Mouse (Mus musculus) fat pad, adult 2 months (tissue): ENCODE measurements around the gene Rbm4b.
"Not testable (repeated sequence)": the region's sequence is repeated elsewhere in the genome, so short reads cannot be mapped to it uniquely, and the experiment has no call there.

Experiments used
- DNase-seq: peaks from one replicate; pipeline ENCODE4 v3.0.0-alpha.2; 2011; ENCODE audit warnings: low read depth, low spot score; ENCODE audit errors: extremely low read depth

Rbm4b gene

DNA sequence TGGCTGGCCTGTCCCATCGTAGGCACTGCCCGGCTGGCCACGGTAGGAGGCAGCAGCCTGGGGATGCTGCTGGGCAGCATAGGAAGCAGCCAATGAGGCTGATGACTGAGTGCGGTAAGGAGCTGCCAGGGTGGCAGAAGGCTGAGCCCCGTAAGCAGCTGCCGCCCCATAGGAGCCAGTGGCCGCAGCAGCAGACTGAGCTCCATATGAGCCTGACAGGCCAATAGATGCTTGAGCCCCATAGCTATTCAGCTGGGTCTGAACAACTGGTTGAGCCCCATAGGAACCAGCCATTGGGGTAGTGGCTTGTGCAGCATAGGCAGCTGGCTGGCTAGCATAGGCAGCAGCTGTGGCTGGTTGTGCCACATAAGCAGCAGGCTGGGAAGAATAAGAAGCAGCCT, 46.4 kb downstream of the Rbm4b start:
- no peak for DNase-seq

DNA sequence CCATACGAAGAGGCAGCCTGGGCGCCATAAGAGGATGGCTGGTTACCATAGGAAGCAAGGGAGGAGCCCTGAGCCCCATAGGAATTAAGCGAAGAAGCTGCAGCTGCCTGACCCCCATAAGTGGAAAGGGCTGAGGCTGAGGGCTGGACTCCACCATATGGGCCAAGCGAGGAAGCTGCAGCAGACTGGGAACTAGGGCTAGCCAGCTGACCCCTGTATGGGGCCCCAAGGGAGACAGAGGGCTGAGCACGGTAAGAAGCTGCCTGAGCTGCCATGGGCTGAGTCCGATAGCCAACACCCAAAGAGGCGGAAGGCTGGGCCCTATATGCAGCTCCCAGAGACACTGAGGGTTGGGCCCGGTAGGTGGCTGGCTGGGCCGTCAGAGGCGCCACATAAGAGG, 47.0 kb downstream of the Rbm4b start:
- no peak for DNase-seq

DNA sequence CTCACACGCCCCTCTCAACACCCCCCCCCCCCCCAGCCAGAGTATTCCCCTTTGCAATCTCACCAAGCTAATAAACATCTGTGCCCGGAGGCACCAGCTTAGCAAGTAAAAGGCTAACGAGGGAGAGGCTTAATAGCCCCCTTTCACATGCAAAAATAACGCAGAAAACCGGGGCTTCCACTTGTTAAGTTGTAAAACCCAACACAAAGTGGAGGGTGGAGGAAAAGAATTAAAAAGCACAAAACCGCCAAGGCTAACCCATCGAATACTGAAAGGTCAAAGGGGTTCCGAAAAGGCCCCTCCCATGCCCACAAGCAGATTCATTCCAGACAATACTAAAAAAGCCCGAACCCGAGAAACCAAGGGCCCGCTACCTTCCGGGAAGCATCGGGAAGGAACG, 54.0 kb downstream of the Rbm4b start:
- DNase-seq, result no peak

DNA sequence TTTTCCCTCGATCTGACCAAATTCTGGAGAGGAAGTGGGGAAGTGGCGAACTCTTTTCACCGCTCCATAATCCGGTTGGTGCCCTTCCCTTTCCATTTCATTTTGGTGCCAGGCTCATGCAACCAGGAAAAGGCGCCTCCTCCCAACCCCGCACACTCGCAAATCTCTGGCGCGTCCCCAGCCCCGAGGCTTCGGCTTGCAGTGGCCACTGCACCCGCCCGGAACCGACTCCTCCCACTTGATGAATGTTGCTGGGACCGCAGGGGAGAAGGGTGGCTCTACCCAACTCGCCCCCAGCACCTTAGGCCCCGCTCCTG, 54.4 kb downstream of the Rbm4b start:
- DNase-seq, result no peak

DNA sequence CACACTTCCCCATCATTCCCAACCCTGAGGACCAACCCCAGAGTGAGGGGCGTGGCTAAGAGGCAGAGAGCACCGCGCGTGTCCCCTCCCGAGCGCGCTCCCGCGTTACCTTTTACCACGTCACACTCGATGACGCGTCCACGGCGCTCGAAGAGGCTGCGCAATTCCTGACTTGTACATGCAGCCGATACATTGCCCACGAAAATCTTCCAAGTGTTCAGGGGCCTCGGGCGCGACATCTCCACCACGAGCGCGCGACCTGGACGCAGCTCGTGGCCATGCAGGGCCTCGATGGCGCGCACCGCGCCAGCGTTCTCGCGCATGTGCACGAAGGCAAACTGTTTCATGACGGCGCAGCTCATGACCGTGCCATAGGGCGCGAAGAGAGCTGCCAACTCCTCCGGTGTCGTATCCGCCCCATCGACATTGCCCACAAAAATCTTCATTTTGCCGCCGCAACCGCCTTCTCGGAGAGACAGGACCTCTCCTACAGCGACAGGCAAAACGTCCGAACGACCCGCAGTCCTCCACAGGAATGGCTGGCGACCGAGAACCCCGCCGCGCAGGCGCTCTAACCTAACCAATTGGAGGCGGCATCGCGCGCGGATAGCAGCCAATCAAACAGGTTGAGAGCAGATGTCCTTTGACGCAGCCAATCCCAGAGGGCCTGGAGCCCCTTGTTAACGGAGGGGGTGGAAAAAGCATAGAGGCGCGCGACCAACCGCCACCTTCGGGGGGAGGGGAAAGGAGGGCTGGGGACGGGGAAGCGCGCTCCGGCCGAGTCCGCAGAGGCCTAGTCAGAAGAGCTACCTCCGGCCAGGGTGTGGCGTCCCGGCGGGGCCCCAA, 55.0 kb downstream of the Rbm4b start, which contains the start of the genes Gm21992 and Rbm14:
Gene Gm21992, minus strand, starts transcription at position 550 of the 846 bp plus-strand sequence.
Gene Rbm14, minus strand, starts transcription at position 572 of the 846 bp plus-strand sequence.
- DNase-seq, result peak; percentile 87

DNA sequence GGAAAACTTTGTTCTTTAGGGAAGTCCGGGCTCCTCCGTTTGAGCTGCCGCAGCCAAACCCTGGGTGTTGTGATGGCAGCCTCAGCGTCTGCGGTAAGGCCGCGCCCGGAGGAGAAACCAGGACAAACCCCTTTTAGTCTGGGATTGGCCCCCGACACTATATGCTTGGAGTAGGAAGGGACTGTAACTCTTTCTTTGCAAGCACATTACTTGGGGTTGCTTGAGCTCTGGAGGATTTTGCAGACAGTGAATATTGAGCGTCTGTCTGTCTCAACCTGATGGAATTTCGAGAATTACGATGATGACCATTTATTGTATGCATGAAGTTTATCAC, 55.6 kb downstream of the Rbm4b start:
- no peak for DNase-seq

DNA sequence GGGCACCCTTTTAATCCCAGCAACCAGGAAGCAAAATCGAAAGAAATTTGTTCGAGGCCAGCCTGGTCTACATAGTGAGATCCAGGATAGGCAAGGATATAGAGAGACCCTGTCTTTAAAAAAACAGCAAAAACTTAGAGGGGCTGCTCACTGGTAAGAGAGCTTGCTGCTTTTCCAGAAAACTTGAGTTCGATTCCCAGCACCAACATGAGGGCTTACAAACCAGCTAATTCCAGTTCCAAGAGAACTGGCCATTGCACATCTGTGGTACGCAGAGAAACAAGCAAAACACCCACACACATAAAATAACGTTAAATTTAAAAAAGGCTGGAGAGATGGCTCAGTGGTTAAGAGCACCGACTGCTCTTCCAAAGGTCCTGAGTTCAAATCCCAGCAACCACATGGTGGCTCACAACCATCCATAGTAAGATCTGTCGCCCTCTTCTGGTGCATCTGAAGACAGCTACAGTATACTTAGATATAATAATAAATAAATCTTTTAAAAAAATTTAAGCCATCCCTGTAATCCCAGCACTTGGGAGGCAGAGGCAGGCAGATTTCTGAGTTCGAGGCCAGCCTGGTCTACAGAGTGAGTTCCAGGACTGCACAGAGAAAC, 56.1 kb downstream of the Rbm4b start:
- not testable (repeated sequence) for DNase-seq

DNA sequence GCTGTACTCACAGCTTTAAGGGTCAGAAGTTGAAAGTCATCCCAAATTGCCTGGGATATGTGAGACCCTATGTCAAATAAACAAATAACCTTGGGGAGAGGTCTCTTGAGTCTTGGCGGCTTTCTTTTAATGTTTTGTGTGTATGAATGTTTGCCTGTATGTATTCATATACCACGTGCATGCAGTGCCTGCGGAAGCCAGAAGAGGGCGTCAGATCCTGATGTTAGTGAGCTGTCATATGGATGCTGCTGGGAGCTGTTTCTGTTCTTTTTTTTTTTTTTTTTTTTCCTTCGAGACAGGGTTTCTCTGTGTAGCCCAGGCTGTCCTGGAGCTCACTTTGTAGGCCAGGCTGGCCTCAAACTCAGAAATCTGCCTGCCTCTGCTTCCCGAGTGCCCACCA, 56.7 kb downstream of the Rbm4b start:
- no peak for DNase-seq
